Mouse (Mus musculus) neural tube, embryonic 11.5 days (tissue): ENCODE results near the gene Gm5134. TPM values are rescaled to one million over a fixed set of nuclear protein-coding genes. Genes with fewer than 3 reads are reported as not detected.

Experiments
- ATAC-seq: fragments of 200-750 bp; cut with Nextera tagmentation; 2 replicates; pipeline ENCODE4 v1.8.0; 2017; ENCODE audit warnings: moderate number of reproducible peaks, mild to moderate bottlenecking, moderate TSS enrichment, moderate library complexity; ENCODE audit not compliant: insufficient read depth, low FRiP score, low TSS enrichment
- DNase-seq: peaks from one replicate; pipeline ENCODE4 v3.0.0-alpha.2; 2015; ENCODE audit warnings: low spot score
- H3K27ac ChIP-seq: fragments of 300-500 bp; sonication (generic); 2 replicates; pipeline ENCODE4 v1.5.1; 2014; ENCODE audit warnings: low read depth, mild to moderate bottlenecking, low read length
- H3K27me3 ChIP-seq: fragments of 300-500 bp; sonication (generic); 2 replicates; pipeline ENCODE4 v1.6.1; 2014; ENCODE audit warnings: mild to moderate bottlenecking, low read length, mixed read lengths; ENCODE audit not compliant: control insufficient read depth, insufficient read depth
- H3K36me3 ChIP-seq: fragments of 300-500 bp; sonication (generic); 2 replicates; pipeline ENCODE4 v1.6.1; 2014; ENCODE audit warnings: mild to moderate bottlenecking, low read length, moderate library complexity, mixed read lengths; ENCODE audit not compliant: control insufficient read depth, insufficient read depth
- H3K4me1 ChIP-seq: fragments of 300-500 bp; sonication (generic); 2 replicates; pipeline ENCODE4 v1.6.1; 2014; ENCODE audit warnings: low read length, mixed read lengths; ENCODE audit not compliant: control insufficient read depth, insufficient read depth
- H3K4me2 ChIP-seq: fragments of 300-500 bp; sonication (generic); 2 replicates; pipeline ENCODE4 v1.6.1; 2014; ENCODE audit warnings: low read depth, mild to moderate bottlenecking, moderate library complexity
- H3K4me3 ChIP-seq: fragments of 300-500 bp; sonication (generic); 2 replicates; pipeline ENCODE4 v1.5.1; 2014; ENCODE audit warnings: low read depth, low read length
- H3K9ac ChIP-seq: fragments of 300-500 bp; sonication (generic); 2 replicates; pipeline ENCODE4 v1.6.1; 2014; ENCODE audit warnings: mild to moderate bottlenecking, low read length
- H3K9me3 ChIP-seq: fragments of 300-500 bp; sonication (generic); 2 replicates; pipeline ENCODE4 v1.6.1; 2016; ENCODE audit warnings: low read length; ENCODE audit not compliant: control insufficient read depth
- WGBS: fragments of 180-500 bp; shearing (Covaris S2); extraction: QIAGEN DNeasy Blood & Tissue Kit; methylation state at CpG from one replicate; pipeline ENCODE4 v1.1.7; 2014; 5-methylcytosine and 5-hydroxymethylcytosine counted together
- polyA plus RNA-seq: library from polyadenylated mRNA; unstranded; fragments of >200 nt; fragmentation: Nextera tagmentation; extraction: Ambion mirVana; gene quantifications from 2 replicates; pipeline ENCODE4 v1.2.1, GENCODE M21; 2014

Gene Gm5134
- polyA plus RNA-seq, 1 experiment from 2014 or later = 0.19 TPM

- Histone ChIP-seq H3K27me3 (no peaks in the 10 kb centered on the region), H3K9ac (no peak overlapping the region), H3K4me1 (no peaks in the 10 kb centered on the region), H3K9me3 (no peaks in the 10 kb centered on the region), H3K36me3 (no peaks in the 10 kb centered on the region), H3K4me3 (no peak overlapping the region), H3K4me2 (no peak overlapping the region), H3K27ac (no peak overlapping the region)
- ATAC-seq = no peak
- WGBS = 92% methylated on average over 3 of the region's 3 CpGs
- DNase-seq = no peak
These were observed 67.4 kb downstream of the Gm5134 start for GRCm38 (mm10) chr10:76021728-76022127.

DNA sequence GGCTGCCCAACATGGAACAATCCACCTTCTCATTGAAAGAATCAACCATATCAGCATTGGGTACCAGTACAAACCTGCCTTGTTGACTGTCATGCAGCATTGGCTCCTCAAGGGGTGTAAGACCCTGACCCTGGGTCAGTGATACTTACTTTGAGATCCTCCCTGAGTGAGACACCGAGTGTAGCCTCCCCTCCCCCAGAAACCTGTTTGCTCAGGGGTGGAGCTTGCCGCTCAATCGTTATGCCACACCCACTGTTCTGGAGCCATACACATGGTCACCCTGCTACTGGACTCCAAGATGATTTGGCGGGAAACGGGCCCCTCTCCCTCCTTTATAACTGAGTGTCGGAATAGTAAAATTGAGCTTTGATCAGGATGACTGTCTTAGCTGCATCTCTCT is 69.6 kb downstream of the Gm5134 start:
- no peak for ATAC-seq
- H3K27me3 ChIP-seq = no peaks in the 10 kb centered on the region

DNA sequence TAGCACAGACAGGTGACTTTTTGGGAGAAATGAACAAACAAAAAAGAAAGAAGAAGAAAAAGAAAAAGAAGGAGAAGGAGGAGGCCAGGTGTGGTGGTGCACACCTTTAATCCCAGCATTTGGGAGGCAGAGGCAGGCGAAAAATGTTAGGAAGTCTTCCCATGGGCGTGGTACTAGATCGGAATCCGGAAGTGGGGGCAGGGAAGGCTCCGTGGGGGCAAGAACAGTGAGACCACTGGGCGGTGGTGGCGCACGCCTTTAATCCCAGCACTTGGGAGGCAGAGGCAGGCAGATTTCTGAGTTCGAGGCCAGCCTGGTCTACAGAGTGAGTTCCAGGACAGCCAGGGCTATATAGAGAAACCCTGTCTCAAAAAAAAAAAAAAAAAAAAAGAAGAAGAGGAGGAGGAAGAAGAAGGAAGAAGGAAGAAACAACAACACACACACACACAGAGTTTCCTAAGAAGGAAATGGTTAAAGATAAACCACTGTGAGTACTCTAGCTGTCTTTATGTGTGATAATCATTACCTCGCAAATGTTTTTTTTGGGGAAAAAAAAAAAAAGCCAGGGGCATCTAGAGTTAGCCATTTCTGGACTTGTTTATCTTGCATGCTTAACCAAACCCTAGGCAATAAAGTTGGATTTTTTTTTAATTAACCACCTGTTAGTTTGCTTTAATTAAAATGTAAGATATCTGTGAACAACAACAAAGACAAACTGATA is 71.3 kb downstream of the Gm5134 start:
- no peak overlapping the region for H3K27ac ChIP-seq
- DNase-seq (no peak), ATAC-seq (no peak)
- WGBS = 86% methylated on average over 9 of the region's 10 CpGs
- no peak overlapping the region for H3K4me3 ChIP-seq
- H3K4me2 ChIP-seq = no peak overlapping the region
- H3K4me1 ChIP-seq = no peaks in the 10 kb centered on the region
- no peaks in the 10 kb centered on the region for H3K36me3 ChIP-seq
- H3K9ac ChIP-seq = no peak overlapping the region
- H3K27me3 ChIP-seq = no peaks in the 10 kb centered on the region
- H3K9me3 ChIP-seq = no peaks in the 10 kb centered on the region

More for the DNA sequence above, 69.6 kb downstream of the Gm5134 start:
- Histone ChIP-seq H3K4me1 (no peaks in the 10 kb centered on the region), H3K9ac (no peak overlapping the region), H3K4me3 (no peak overlapping the region), H3K36me3 (no peaks in the 10 kb centered on the region), H3K9me3 (no peaks in the 10 kb centered on the region), H3K4me2 (no peak overlapping the region), H3K27ac (no peak overlapping the region)
- DNase-seq = no peak
- 93% methylated on average over 6 of the region's 6 CpGs for WGBS

- no peak overlapping the region for H3K4me3 ChIP-seq
- no peak overlapping the region for H3K9ac ChIP-seq
- no peaks in the 10 kb centered on the region for H3K9me3 ChIP-seq
- no peak for ATAC-seq
- H3K27me3 ChIP-seq = no peaks in the 10 kb centered on the region
- H3K4me1 ChIP-seq = no peaks in the 10 kb centered on the region
- no peak for DNase-seq
- no peak overlapping the region for H3K27ac ChIP-seq
- H3K36me3 ChIP-seq = no peaks in the 10 kb centered on the region
- H3K4me2 ChIP-seq = no peak overlapping the region
- 64% methylated on average over 12 of the region's 12 CpGs for WGBS
These were observed 73.1 kb downstream of the Gm5134 start for GRCm38 (mm10) chr10:76027127-76028015.

DNA sequence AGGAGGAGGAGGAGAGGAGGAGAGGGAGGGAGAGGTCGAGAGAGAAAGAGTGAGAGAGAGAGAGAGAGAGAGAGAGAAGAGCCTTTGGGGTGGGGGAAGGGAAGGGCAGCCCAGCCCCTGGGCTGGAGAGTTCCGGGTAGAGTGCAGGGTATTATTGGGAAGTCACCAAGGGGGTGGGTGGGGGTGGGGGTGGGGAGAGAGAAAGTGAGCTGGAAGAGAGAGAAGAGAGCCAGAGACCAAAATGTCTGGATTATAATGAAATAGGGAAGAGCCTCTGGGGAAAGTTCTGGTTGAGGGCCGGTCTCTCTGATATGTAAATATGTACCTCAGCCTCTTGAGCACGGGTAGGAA is 73.7 kb downstream of the Gm5134 start:
- no peaks in the 10 kb centered on the region for H3K36me3 ChIP-seq
- H3K27me3 ChIP-seq = no peaks in the 10 kb centered on the region
- DNase-seq = no peak
- H3K9me3 ChIP-seq = no peaks in the 10 kb centered on the region
- no peak overlapping the region for H3K9ac ChIP-seq
- peaks cover under 1% of the 10 kb centered on the region for H3K4me1 ChIP-seq
- no peak overlapping the region for H3K4me2 ChIP-seq
- no peak for ATAC-seq
- H3K4me3 ChIP-seq = no peak overlapping the region
- 26% methylated on average over 4 of the region's 4 CpGs for WGBS
- no peak overlapping the region for H3K27ac ChIP-seq

DNA sequence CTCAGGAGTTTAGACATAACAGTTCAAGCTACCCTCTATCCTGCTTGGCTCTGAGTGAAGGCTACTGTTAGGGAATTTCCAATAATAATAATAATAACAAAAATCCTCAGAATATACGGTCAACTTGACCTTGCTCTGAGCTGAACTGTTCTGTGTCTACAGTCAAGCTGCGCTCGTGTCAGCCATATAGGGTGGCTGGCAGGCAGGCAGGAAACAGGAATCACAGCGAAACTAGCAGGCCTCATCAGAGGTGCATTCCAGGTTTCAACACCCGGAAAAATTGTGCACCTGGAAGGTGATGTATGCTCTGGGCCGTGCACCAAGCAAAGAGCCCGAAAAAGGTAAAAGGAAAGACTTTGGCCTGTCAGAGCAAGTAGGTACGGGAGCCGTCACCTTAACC is 74.1 kb downstream of the Gm5134 start:
- H3K4me1 ChIP-seq = peaks cover 4% of the 10 kb centered on the region
- no peak overlapping the region for H3K27ac ChIP-seq
- H3K9me3 ChIP-seq = no peaks in the 10 kb centered on the region
- no peak overlapping the region for H3K9ac ChIP-seq
- H3K4me2 ChIP-seq = no peak overlapping the region
- H3K36me3 ChIP-seq = no peaks in the 10 kb centered on the region
- WGBS = 77% methylated on average over 9 of the region's 9 CpGs
- no peak overlapping the region for H3K4me3 ChIP-seq
- DNase-seq = no peak
- no peaks in the 10 kb centered on the region for H3K27me3 ChIP-seq
- ATAC-seq = no peak

- H3K27me3 ChIP-seq = no peaks in the 10 kb centered on the region
- H3K36me3 ChIP-seq = no peaks in the 10 kb centered on the region
- no peaks in the 10 kb centered on the region for H3K9me3 ChIP-seq
- H3K4me3 ChIP-seq = no peak overlapping the region
- ATAC-seq = no peak
- no peak for DNase-seq
- no peak overlapping the region for H3K9ac ChIP-seq
- no peak overlapping the region for H3K27ac ChIP-seq
- H3K4me1 ChIP-seq = peaks cover 5% of the 10 kb centered on the region
- H3K4me2 ChIP-seq = no peak overlapping the region
- WGBS = 71% methylated on average over 5 of the region's 5 CpGs
These were observed 75.0 kb downstream of the Gm5134 start for GRCm38 (mm10) chr10:76029276-76029675.

DNA sequence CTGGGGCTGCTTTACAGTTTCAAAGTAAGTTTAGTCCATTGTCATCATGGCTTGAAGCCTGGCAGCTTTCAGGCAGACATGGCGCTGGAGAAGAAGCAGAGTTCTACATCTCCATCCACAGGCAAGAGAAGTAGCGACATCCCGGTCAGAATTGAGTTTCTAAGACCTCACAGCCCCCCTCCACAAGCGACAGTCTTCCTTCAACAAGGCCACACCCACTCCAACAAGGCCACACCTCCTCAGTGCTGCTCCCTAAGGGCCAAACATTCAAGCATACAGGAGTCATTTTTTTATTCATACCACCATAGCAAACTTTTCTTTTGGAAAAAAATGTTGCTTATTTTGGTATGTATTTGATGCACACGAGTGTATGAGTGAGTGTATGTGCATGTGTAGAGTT is 76.2 kb downstream of the Gm5134 start:
- no peak overlapping the region for H3K9ac ChIP-seq
- ATAC-seq (no peak), DNase-seq (no peak)
- no peak overlapping the region for H3K27ac ChIP-seq
- no peaks in the 10 kb centered on the region for H3K36me3 ChIP-seq
- no peaks in the 10 kb centered on the region for H3K27me3 ChIP-seq
- H3K4me3 ChIP-seq = no peak overlapping the region
- H3K9me3 ChIP-seq = no peaks in the 10 kb centered on the region
- H3K4me1 ChIP-seq = peaks cover 5% of the 10 kb centered on the region
- 67% methylated on average over 5 of the region's 5 CpGs for WGBS
- H3K4me2 ChIP-seq = no peak overlapping the region
